Mouse (Mus musculus) forebrain, embryonic 14.5 days (tissue): ENCODE measurements around the gene Acyp1. TPM values are rescaled to one million over a fixed set of nuclear protein-coding genes. Genes with fewer than 3 reads are reported as not detected.
"Not testable (repeated sequence)": the region's sequence is repeated elsewhere in the genome, so short reads cannot be mapped to it uniquely, and the experiment has no call there.

Experiments used
- ATAC-seq: fragments of 200-750 bp; cut with Nextera tagmentation; 2 replicates; pipeline ENCODE4 v1.8.0; 2017; ENCODE audit warnings: mild to moderate bottlenecking, moderate library complexity
- DNase-seq: peaks from one replicate; pipeline ENCODE4 v3.0.0-alpha.2; 2015; ENCODE audit warnings: low spot score
- H3K27ac ChIP-seq: fragments of 300-500 bp; sonication (generic); 2 replicates; pipeline ENCODE4 v1.5.1; 2014; ENCODE audit warnings: low read depth, mild to moderate bottlenecking, control low read depth, low read length, moderate library complexity
- H3K27me3 ChIP-seq: fragments of 300-500 bp; sonication (generic); replicated peaks from 2 replicates; pipeline ENCODE4 v1.6.1; 2014; ENCODE audit warnings: low read length, control low read depth, mixed read lengths; ENCODE audit not compliant: control insufficient read depth, insufficient read depth
- H3K36me3 ChIP-seq: fragments of 300-500 bp; sonication (generic); 2 replicates; pipeline ENCODE4 v1.6.1; 2014; ENCODE audit warnings: low read length, control low read depth; ENCODE audit not compliant: control insufficient read depth, insufficient read depth
- H3K4me1 ChIP-seq: fragments of 300-500 bp; sonication (generic); 2 replicates; pipeline ENCODE4 v1.6.1; 2014; ENCODE audit warnings: antibody characterized with exemption, low read length, control low read depth; ENCODE audit not compliant: control insufficient read depth, insufficient read depth
- H3K4me2 ChIP-seq: fragments of 300-500 bp; sonication (generic); 2 replicates; pipeline ENCODE4 v1.6.1; 2014; ENCODE audit warnings: mild to moderate bottlenecking, control low read depth, low read length
- H3K4me3 ChIP-seq: fragments of 300-500 bp; sonication (generic); 2 replicates; pipeline ENCODE4 v1.5.1; 2014; ENCODE audit warnings: low read depth, low read length, control low read depth
- H3K9ac ChIP-seq: fragments of 300-500 bp; sonication (generic); 2 replicates; pipeline ENCODE4 v1.6.1; 2014; ENCODE audit warnings: mild to moderate bottlenecking, low read length, control low read depth, moderate library complexity
- H3K9me3 ChIP-seq: fragments of 300-500 bp; sonication (generic); replicated peaks from 2 replicates; pipeline ENCODE4 v1.6.1; 2016; ENCODE audit warnings: low read length, control low read depth, mixed read lengths; ENCODE audit not compliant: control insufficient read depth
- WGBS: fragments of 180-500 bp; shearing (Covaris S2); extraction: QIAGEN DNeasy Blood & Tissue Kit; methylation state at CpG from one replicate; pipeline ENCODE4 v1.1.7; 2014; 5-methylcytosine and 5-hydroxymethylcytosine counted together
- polyA plus RNA-seq: library from polyadenylated mRNA; unstranded; fragments of >200 nt; fragmentation: Nextera tagmentation; extraction: Ambion mirVana; gene quantifications from 2 replicates; pipeline ENCODE4 v1.2.1, GENCODE M21; 2014

Acyp1 gene
- polyA plus RNA-seq, 1 experiment from 2014 or later = 65.9 TPM

- ATAC-seq = no peak
- Histone ChIP-seq H3K36me3 (no peaks in the 10 kb centered on the region), H3K4me1 (peaks cover 3% of the 10 kb centered on the region; the same call in 1 of the 2 replicates), H3K9ac (peak overlapping the region; percentile 53), H3K27me3 (no peaks in the 10 kb centered on the region), H3K9me3 (peaks cover 3% of the 10 kb centered on the region; the same call in 1 of the 2 replicates), H3K27ac (no peak overlapping the region), H3K4me3 (peak overlapping the region; percentile 34), H3K4me2 (peak overlapping the region; percentile 67)
- 67% methylated on average over 24 of the region's 24 CpGs for WGBS
- DNase-seq = no peak
Measured at GRCm38 (mm10) chr12:85289157-85290000, 1.1 kb upstream of the Acyp1 start.

DNA sequence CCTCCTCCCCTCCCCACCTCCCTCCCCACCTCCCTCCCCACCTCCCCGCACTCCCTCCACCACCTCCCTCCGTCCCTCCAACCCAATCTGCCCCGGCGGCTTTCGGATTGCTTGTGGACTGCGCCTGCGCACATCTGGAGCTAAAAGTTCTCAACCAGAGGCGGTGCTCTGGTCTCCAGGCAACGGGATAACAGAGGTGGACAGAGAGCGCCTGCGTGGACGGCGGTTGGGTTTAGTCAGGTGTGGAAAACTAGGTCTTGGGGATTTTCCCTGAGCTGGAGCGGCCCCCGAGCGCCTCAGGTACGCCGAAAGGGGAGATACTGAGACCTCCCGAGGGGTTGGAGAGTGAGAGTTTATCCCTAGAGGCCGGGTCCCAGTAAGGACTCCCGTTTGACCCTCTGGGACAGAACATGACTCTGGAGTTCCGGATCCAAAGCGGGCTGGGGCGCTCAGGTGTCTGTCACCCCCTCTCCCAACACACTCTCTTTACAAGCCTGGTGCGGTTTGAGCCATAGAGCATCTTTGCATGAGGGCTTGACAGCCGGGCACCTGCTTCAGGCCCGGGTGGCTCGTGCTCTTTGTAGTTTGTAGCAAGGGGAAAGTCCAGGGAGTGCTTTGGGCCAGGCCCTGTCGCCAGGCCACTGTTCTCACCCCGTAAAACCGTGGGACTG, 383 bp upstream of the Acyp1 start, which contains the start of gene Zc2hc1c:
Gene Zc2hc1c (plus strand): TSS at position 106 of the 671 bp plus-strand sequence.
- 1% methylated on average over 30 of the region's 31 CpGs for WGBS
- H3K36me3 ChIP-seq = no peaks in the 10 kb centered on the region
- H3K9ac ChIP-seq = peak within 1 kb of the TSS; percentile 53
- H3K27me3 ChIP-seq = no peaks in the 10 kb centered on the region
- H3K4me3 ChIP-seq = peak within 1 kb of the TSS; percentile 34
- no peaks in the 10 kb centered on the region for H3K9me3 ChIP-seq
- peaks cover 3% of the 10 kb centered on the region; the same call in 1 of the 2 replicates for H3K4me1 ChIP-seq
- no peak within 1 kb of the TSS for H3K27ac ChIP-seq
- peak within 1 kb of the TSS; percentile 67 for H3K4me2 ChIP-seq
- DNase-seq = peak; percentile 93
- ATAC-seq = peak; percentile 82

GRCm38 (mm10) chr12:85286941-85287340, 1.3 kb downstream of the Acyp1 start:
- H3K4me1 ChIP-seq = peaks cover 3% of the 10 kb centered on the region; the same call in 1 of the 2 replicates
- H3K9ac ChIP-seq = no peak overlapping the region
- H3K4me2 ChIP-seq = no peak overlapping the region
- no peaks in the 10 kb centered on the region for H3K27me3 ChIP-seq
- H3K9me3 ChIP-seq = no peaks in the 10 kb centered on the region
- 32% methylated on average over 2 of the region's 5 CpGs for WGBS
- no peak for DNase-seq
- no peak for ATAC-seq
- no peak overlapping the region for H3K27ac ChIP-seq
- no peaks in the 10 kb centered on the region for H3K36me3 ChIP-seq
- no peak overlapping the region for H3K4me3 ChIP-seq

DNA sequence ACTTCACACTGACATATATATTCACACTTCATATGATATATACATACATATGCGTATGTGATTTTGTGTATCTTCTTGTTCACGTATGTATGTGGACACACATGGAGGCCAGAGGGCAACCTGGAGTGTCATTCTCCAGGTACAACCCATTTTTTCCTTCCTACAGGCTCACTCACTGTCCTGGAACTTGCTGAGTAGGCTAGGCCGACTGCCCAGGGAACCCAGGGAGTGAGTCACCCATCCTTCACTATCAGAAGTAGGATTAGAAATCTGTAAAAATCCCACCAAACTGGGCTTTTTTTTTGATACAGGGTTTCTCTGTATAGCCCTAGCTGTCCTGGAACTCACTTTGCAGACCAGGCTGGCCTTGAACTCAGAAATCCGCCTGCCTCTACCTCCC, 3.2 kb downstream of the Acyp1 start:
- Histone ChIP-seq H3K4me2 (no peak overlapping the region), H3K36me3 (no peaks in the 10 kb centered on the region), H3K4me1 (peaks cover 3% of the 10 kb centered on the region; the same call in 1 of the 2 replicates), H3K9ac (no peak overlapping the region), H3K4me3 (no peak overlapping the region), H3K9me3 (no peaks in the 10 kb centered on the region), H3K27ac (no peak overlapping the region), H3K27me3 (no peaks in the 10 kb centered on the region)
- 95% methylated on average over 4 of the region's 4 CpGs for WGBS
- no peak for DNase-seq
- ATAC-seq = no peak

GRCm38 (mm10) chr12:85284331-85284730, 3.9 kb downstream of the Acyp1 start:
- Histone ChIP-seq H3K27me3 (no peaks in the 10 kb centered on the region), H3K9me3 (no peaks in the 10 kb centered on the region), H3K36me3 (no peaks in the 10 kb centered on the region), H3K4me1 (peaks cover 7% of the 10 kb centered on the region; the same call in 1 of the 2 replicates), H3K4me3 (no peak overlapping the region), H3K27ac (no peak overlapping the region), H3K9ac (no peak overlapping the region), H3K4me2 (no peak overlapping the region)
- ATAC-seq = no peak
- WGBS = 74% methylated on average over 8 of the region's 8 CpGs
- DNase-seq = no peak

DNA sequence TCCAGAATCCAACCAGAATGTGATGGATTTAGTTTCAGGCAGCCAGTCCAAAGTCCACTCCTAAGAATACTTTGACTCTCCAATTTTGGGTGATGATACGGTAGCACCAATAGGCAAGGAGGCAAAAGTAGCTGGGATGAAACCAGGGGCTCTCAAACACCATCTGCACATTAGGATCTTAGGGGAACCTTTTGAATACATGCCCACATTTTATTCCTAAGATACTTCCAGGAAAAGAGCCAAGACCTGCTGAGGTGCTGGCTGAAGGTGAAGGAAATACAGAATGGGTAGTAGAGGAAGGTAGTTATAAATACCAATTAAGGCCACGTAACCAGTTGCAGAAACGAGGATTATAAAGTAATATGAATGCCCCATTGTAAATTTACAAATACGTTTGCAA, 6.5 kb downstream of the Acyp1 start:
- H3K9ac ChIP-seq, H3K27ac ChIP-seq, DNase-seq, H3K4me2 ChIP-seq, H3K9me3 ChIP-seq, ATAC-seq, H3K36me3 ChIP-seq, H3K27me3 ChIP-seq, H3K4me1 ChIP-seq, H3K4me3 ChIP-seq: not testable (repeated sequence)
- WGBS = 70% methylated on average over 1 of the region's 4 CpGs

DNA sequence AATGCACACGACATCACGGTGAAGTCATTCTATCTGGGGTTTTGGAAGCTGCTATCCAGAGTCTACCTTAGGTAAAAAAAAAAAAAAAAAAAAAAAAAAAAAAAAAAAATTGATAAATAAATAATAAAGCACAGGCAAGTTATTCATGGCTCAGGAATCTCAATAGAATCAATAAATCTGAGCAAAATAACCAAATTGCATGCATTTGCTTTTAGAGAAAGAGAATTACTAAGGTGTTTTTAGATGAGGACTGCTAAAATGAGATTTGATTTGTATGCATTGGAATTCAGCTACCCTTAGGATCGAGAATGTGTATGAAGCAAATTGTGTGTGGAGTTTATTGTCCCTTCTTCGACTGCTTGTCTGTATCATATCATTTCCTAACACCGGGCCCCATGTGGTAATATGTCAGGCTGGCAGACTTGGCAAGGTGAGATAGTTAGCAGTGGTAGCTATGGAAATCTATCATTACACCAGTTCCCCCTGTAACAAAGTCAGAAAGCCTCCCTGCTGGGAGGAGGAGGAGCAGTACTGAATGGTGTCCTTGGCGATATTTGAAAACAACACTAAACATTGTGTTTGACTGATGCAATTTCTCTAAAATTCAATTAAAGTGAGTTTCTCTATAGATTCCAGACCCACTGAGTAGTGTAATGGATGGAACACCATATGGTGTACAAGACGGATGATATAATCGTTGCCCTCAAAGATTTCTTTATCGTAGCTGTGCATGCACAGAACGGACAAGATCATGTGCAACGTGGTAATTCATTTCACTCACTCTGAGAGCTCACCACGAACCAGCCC, 7.2 kb downstream of the Acyp1 start:
- Histone ChIP-seq H3K27ac (no peak overlapping the region; the same call in 1 of the 2 replicates), H3K9me3 (no peaks in the 10 kb centered on the region), H3K36me3 (no peaks in the 10 kb centered on the region), H3K9ac (no peak overlapping the region), H3K27me3 (no peaks in the 10 kb centered on the region), H3K4me3 (peak overlapping the region; percentile 68), H3K4me1 (peaks cover 4% of the 10 kb centered on the region; the same call in 1 of the 2 replicates), H3K4me2 (peak overlapping the region; percentile 92)
- ATAC-seq = peak; percentile 32
- 37% methylated on average over 12 of the region's 12 CpGs for WGBS
- DNase-seq = peak; percentile 58

DNA sequence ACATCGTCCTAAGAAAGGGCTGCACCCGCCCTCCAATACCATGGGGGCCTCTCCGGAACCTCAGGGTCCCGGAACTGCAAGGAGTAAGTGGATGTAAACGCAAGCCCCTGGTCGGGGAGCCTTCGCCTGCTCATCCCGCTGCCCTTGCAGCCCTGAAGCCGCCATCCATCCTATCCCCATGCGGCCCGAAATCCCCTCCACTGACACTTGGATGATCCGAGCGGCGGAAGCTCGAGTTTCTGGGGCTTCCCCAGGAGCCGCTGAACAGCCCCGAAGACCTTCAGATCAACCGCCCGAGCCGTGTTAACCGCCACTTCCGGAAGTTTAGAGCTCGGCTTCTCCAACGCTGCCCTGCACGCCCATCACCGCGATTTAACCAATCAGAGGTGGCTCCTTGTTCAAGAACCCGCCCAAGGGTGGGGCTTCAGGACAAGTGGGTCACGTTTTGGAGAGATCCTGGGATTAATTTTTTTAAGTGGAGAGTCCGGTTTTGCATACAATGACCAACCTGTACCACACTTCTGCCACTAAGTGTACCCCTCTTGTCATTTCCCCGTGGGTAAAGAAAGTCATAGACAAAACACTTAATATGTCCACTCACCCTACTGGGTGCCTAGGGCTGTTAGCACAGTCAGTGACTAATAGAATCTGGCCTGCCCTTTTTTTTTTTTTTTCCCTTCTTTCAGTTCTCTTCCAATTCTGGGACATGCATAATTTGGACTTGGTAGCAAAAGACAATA, 8.0 kb downstream of the Acyp1 start:
- under 1% methylated on average over 31 of the region's 31 CpGs for WGBS
- ATAC-seq = peak; percentile 99
- DNase-seq = peak; percentile 98
- Histone ChIP-seq H3K4me3 (peak overlapping the region; percentile 68), H3K9ac (peak overlapping the region; percentile 89), H3K4me2 (peak overlapping the region; percentile 92), H3K27me3 (no peaks in the 10 kb centered on the region), H3K9me3 (no peaks in the 10 kb centered on the region), H3K36me3 (peaks cover 5% of the 10 kb centered on the region; the same call in 1 of the 2 replicates), H3K4me1 (peaks cover 4% of the 10 kb centered on the region; the same call in 1 of the 2 replicates), H3K27ac (peak overlapping the region; percentile 52)
